Mouse (Mus musculus) spleen, postnatal 10 days (tissue): ENCODE measurements around the gene Fry.

Source experiments
- DNase-seq, 2 experiments: peaks; one replicate each; pipeline ENCODE4 v3.0.0; 2021 to 2022; ENCODE audit warnings: low spot score in 2 of 2

The Fry gene

GRCm38 (mm10) chr5:150522867-150523234 is 404.4 kb downstream of the Fry start:
- DNase-seq, result no peak

GRCm38 (mm10) chr5:150525239-150525638 is 406.8 kb downstream of the Fry start:
- DNase-seq, result no peak

DNA sequence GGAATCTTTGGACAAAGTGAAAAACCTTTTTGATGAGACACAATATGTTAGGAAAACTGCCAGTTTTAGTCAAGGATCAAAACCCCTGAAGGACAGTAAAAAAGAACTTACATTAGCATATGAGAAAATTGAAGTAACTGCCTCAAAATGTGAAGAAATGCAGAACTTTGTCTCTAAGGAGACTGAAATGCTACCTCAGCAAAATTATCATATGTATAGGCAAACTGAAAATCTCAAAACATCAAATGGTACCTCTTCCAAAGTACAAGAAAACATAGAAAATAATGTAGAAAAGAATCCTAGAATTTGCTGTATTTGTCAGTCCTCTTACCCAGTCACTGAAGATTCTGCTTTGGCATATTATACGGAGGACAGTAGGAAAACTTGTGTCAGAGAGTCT is 422.9 kb downstream of the Fry start:
- DNase-seq, result no peak

DNA sequence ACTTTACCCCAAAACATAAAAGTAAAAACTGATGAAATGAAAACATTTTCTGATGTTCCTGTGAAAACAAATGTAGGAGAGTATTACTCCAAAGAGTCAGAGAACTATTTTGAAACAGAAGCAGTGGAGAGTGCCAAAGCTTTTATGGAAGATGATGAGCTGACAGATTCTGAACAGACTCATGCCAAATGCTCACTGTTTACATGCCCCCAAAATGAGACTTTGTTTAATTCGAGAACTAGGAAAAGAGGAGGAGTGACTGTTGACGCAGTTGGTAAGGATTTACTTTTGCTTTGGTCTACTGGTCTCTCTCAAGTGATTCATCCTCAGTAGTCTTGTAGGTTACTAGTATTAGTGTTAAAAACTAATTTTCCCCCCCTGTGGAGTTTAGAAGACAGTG is 424.7 kb downstream of the Fry start:
- no peak for DNase-seq
